Mouse (Mus musculus): ENCODE results near the gene Slc6a9. TPM values are rescaled to one million over a fixed set of nuclear protein-coding genes. Genes with fewer than 3 reads are reported as not detected.

Slc6a9 gene
- polyA plus RNA-seq (2014; fragmentation: Illumina TruSeq; extraction: RNeasy Lipid Tissue Mini Kit (QIAGEN cat#74804)), result 5.4 TPM

GRCm38 (mm10) chr4:117834457-117834844 is at the start of gene Slc6a9:
Gene Slc6a9, plus strand, starts transcription at chr4:117834506.

DNA sequence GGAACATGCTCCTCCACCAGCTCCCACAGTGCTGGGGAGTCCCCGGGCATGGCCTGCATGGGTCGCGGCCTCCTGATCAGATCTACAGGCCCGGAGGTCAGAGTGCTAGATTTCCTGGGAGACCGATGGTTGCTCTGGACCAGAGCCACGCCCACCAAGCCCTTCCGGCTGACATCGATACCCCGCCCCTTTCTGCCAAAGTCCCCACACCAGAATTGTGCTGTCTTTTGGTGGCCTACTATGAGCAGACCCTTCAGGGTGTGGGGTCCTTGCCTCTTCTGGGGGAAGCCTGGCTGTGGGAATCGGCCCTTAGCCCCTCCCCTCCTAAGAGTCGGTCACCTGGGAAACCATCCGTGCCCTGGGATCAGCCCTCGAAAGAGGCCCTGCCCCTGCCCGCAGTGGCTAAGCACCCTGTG is 38.2 kb downstream of the Slc6a9 start, which contains the start of gene Ccdc24:
Ccdc24 (minus strand) TSS at position 87 of the 416 bp plus-strand sequence.

DNA sequence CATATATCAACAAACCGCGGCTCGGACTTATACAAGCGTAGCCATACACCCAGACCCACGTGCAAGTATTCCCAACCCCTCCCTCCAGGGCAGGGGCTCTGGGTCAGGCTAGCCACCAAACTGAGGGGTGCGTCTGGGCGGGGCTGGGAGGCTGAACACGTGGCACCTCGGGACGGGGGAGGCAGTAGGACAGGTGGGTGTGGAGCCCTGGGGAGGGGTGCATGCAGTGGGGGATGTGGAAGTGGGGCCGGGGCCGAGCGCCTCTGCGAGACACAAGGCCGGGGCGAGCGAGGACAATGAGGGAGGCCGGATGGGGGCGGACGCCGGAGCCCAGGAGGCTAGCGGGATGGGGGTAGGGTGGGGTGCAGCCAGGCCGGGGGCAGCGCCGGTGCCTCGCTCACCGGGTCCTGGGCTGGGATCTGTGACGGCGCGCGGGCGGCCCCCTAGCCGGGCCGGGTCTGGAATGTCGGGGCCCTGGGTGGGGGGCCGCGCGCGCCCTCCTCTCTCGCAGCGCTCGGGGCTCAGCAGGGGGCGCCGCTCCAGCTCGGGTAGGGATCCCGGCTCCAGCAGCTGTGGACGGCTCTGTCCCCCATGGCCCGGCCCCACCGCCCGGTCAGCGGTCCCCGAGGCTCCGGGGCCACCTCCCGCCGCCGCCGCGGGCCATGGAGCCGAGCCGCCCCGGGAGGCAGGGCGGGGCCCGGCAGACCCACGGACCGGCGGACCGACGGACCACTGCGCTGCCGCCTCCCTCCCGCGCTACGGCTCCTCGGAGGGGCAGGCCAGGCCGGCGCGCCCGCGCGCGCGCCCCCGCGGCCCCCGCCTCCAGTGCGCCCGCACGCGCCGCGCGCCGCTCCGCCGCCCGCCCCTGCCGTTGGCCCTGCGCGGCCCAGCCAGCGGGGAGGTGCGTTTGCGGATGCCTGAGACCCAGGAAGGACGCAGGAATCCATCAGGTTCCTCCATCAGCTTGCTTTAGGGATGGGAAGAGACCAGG is 48.7 kb downstream of the Slc6a9 start, which contains the start of gene B4galt2:
B4galt2 (minus strand) TSS at position 787 of the 991 bp plus-strand sequence.

GRCm38 (mm10) chr4:117887133-117887532 is 52.8 kb downstream of the Slc6a9 start, which contains the start of gene Atp6v0b:
Gene Atp6v0b, minus strand, starts transcription at chr4:117887333.

DNA sequence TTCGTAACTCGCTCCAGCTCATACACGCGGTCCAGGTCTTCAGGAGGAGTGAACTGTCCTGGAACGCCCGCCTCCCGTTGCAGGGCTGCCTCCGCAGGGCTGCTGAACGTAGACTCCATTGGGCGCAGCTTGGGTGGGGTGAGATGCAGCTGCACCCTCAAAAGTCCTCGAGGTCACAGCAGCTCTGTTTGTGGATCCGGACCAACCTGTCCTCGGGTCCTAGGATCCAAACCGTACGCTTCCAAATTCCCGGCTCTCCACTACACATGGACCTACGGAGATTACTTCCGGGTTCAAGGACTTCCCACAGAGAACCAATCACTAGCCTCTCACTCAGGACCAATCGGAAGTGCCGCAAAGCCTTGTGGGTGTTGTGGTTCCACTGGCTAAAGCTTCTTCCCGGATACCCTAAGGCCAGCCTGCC is 57.4 kb downstream of the Slc6a9 start, which contains the start of gene Dph2:
Dph2 (minus strand) TSS at position 295 of the 424 bp plus-strand sequence.

GRCm38 (mm10) chr4:117914591-117915442 is 80.5 kb downstream of the Slc6a9 start, which contains the start of gene Ipo13:
Gene Ipo13, minus strand, starts transcription at chr4:117914999.

Other genes starting within 250 kb of the Slc6a9 start
- gene Dmap1, start 152.2 kb upstream of the Slc6a9 start, polyA plus RNA-seq (2014; fragmentation: Illumina TruSeq; extraction: RNeasy Lipid Tissue Mini Kit (QIAGEN cat#74804)), result 1.0 TPM
- gene Gm12845, start 110.1 kb upstream of the Slc6a9 start, polyA plus RNA-seq (2014; fragmentation: Illumina TruSeq; extraction: RNeasy Lipid Tissue Mini Kit (QIAGEN cat#74804)), result 0.26 TPM
- gene Klf17, start 68.9 kb upstream of the Slc6a9 start, polyA plus RNA-seq (2014; fragmentation: Illumina TruSeq; extraction: RNeasy Lipid Tissue Mini Kit (QIAGEN cat#74804)), result 2.7 TPM
- gene Ccdc24, start 38.1 kb downstream of the Slc6a9 start, polyA plus RNA-seq (2014; fragmentation: Illumina TruSeq; extraction: RNeasy Lipid Tissue Mini Kit (QIAGEN cat#74804)), result not detected
- 0.48 TPM for gene B4galt2, start 49.0 kb downstream of the Slc6a9 start, polyA plus RNA-seq (2014; fragmentation: Illumina TruSeq; extraction: RNeasy Lipid Tissue Mini Kit (QIAGEN cat#74804))
- gene Atp6v0b, start 52.8 kb downstream of the Slc6a9 start, polyA plus RNA-seq (2014; fragmentation: Illumina TruSeq; extraction: RNeasy Lipid Tissue Mini Kit (QIAGEN cat#74804)), result 29.5 TPM
- 5.5 TPM for gene Dph2, start 57.5 kb downstream of the Slc6a9 start, polyA plus RNA-seq (2014; fragmentation: Illumina TruSeq; extraction: RNeasy Lipid Tissue Mini Kit (QIAGEN cat#74804))
- 2.8 TPM for gene Ipo13, start 80.5 kb downstream of the Slc6a9 start, polyA plus RNA-seq (2014; fragmentation: Illumina TruSeq; extraction: RNeasy Lipid Tissue Mini Kit (QIAGEN cat#74804))
- not detected for gene Artn, start 95.3 kb downstream of the Slc6a9 start, polyA plus RNA-seq (2014; fragmentation: Illumina TruSeq; extraction: RNeasy Lipid Tissue Mini Kit (QIAGEN cat#74804))

Data from ovary, adult 10 weeks (tissue).